Comparison of ENCODE assay signal across 8 mouse cellular contexts in the genomic region with DNA sequence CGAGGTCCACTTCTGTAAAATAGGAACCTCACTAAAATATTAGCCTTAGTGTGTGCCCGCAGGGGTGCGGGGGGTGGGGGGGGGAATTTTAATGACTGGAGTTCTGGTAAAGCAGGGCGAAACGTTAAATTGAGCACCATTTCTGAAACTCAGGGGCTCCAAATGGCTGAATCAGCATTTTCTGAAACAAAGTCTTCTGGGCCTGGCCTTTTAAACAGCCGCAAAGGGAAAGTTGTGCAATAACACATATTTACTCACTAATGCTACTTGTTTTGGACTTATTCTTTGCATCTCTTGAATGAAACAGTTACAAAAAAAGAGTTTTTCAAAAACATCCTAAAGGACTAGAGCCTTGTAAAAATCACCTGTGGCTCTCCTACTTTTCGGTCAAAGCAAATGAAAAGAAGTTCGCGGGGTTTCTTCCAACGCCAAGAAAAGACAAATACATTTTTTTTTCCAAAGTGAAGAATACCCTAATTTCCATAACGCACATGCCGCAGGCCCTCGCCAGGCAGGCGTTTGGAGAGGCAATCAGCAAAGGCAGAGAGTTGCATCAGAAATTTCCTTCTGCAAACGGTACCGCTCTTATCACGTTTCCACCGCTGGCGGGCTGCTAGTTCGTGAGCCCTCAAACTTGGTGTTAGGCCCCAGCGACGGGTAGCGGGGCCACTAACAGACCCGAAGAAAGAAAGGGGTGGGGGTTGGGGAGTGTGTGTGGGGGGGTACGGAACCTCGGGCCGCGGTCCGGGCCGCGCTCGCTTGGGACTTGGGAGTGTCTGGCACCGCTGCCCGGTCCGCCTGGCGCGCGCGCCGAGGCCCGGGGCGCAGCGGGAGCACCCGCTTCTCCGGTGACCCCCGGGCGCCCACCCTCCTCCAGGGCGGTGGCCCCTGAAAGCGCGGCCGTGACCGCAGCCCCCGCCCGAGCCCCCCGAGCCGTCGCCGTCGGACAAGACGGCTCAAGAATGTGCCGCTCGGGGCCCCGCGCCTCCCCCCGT. TPM values are rescaled to one million over a fixed set of nuclear protein-coding genes. Genes with fewer than 3 reads are reported as not detected.
A peak's percentile ranks its signal among the peaks of the same experiment; 100 is the strongest.
DNase-seq lines count a peak whose midpoint lies in the region; ATAC-seq and TF ChIP-seq lines count a peak whose summit lies in the region.

No protein-coding gene starts in this region.

- DNase-seq in kidney, adult 9 months: no peak
- DNase-seq in lung, postnatal 4 days: peak; percentile 19 to 38
- DNase-seq in urinary bladder, adult 2 months (ENCODE audit: low spot score): no peak
- no peak for DNase-seq in left cerebral cortex, adult 8-10 months (ENCODE audit: low spot score in 2 of 2)
- DNase-seq in cerebellum, adult 11 months: no peak

- H3K36me3 ChIP-seq in kidney, embryonic 14.5 days (ENCODE audit: control insufficient read depth, insufficient read depth, low read length): no peaks in the 10 kb centered on the region
- H3K36me3 ChIP-seq in forebrain, embryonic 15.5 days: no peaks in the 10 kb centered on the region
- H3K36me3 ChIP-seq in intestine, postnatal 0 days (ENCODE audit: control insufficient read depth, insufficient read depth): no peaks in the 10 kb centered on the region

- H3K27me3 ChIP-seq in kidney, embryonic 14.5 days (ENCODE audit: control insufficient read depth, insufficient read depth, low read length): peaks cover 86% of the 10 kb centered on the region
- H3K27me3 ChIP-seq in forebrain, embryonic 15.5 days: peaks cover 89% of the 10 kb centered on the region
- peaks cover 61% of the 10 kb centered on the region for H3K27me3 ChIP-seq in intestine, postnatal 0 days (replicated peaks; ENCODE audit: control insufficient read depth, insufficient read depth, low read length)

- 1% methylated on average over 62 of the region's 65 CpGs for WGBS in kidney, embryonic 14.5 days
- 1% methylated on average over 65 of the region's 65 CpGs for WGBS in forebrain, embryonic 15.5 days
- 5% methylated on average over 51 of the region's 65 CpGs for WGBS in intestine, postnatal 0 days

- H3K4me3 ChIP-seq in kidney, embryonic 14.5 days (ENCODE audit: low read length): peak overlapping the region; percentile 65
- H3K4me3 ChIP-seq in forebrain, embryonic 15.5 days: peak overlapping the region; percentile 51
- H3K4me3 ChIP-seq in intestine, postnatal 0 days (ENCODE audit: low read depth, low read length): peak overlapping the region; percentile 63

- no peak for TF ChIP-seq CTCF in intestine, postnatal 0 days (IDR thresholded peaks at IDR 0.05; ENCODE audit: low read depth)

- peak overlapping the region; percentile 94 for H3K27ac ChIP-seq in kidney, embryonic 14.5 days (ENCODE audit: low read depth, low read length)
- peak overlapping the region; percentile 63 for H3K27ac ChIP-seq in forebrain, embryonic 15.5 days (replicated peaks)
- peak overlapping the region; percentile 74 for H3K27ac ChIP-seq in intestine, postnatal 0 days (ENCODE audit: low read depth, low read length)

- H3K4me1 ChIP-seq in kidney, embryonic 14.5 days (ENCODE audit: control insufficient read depth, insufficient read depth, low read length): no peaks in the 10 kb centered on the region
- H3K4me1 ChIP-seq in forebrain, embryonic 15.5 days: peaks cover 17% of the 10 kb centered on the region; the same call in 1 of the 2 replicates
- no peaks in the 10 kb centered on the region for H3K4me1 ChIP-seq in intestine, postnatal 0 days (replicated peaks; ENCODE audit: control insufficient read depth, insufficient read depth, low read length)

- no peaks in the 10 kb centered on the region for H3K9me3 ChIP-seq in kidney, embryonic 14.5 days (ENCODE audit: control insufficient read depth, low read length)
- no peaks in the 10 kb centered on the region for H3K9me3 ChIP-seq in forebrain, embryonic 15.5 days
- no peaks in the 10 kb centered on the region for H3K9me3 ChIP-seq in intestine, postnatal 0 days (ENCODE audit: control insufficient read depth)

- ATAC-seq in kidney, embryonic 14.5 days (ENCODE audit: low FRiP score, low TSS enrichment): peak; percentile 4; the same call in 1 of the 2 replicates
- peak; percentile 8; the same call in 1 of the 2 replicates for ATAC-seq in forebrain, embryonic 15.5 days (replicated peaks)
- ATAC-seq in intestine, postnatal 0 days: no peak

- peak overlapping the region; percentile 97 for H3K9ac ChIP-seq in kidney, embryonic 14.5 days (ENCODE audit: low read depth, low read length)
- H3K9ac ChIP-seq in forebrain, embryonic 15.5 days (replicated peaks): peak overlapping the region; percentile 39
- H3K9ac ChIP-seq in intestine, postnatal 0 days (ENCODE audit: low read depth, low read length): peak overlapping the region; percentile 80

- peak overlapping the region; percentile 54 for H3K4me2 ChIP-seq in kidney, embryonic 14.5 days (replicated peaks; ENCODE audit: low read depth, low read length)
- H3K4me2 ChIP-seq in forebrain, embryonic 15.5 days (replicated peaks): peak overlapping the region; percentile 48
- H3K4me2 ChIP-seq in intestine, postnatal 0 days (replicated peaks; ENCODE audit: low read depth): peak overlapping the region; percentile 77

RNA-seq across cellular contexts. Expression of a gene that starts 2.3 kb away (rescaled TPM):
- polyA plus RNA-seq in kidney, embryonic 14.5 days (2014; fragmentation: Nextera tagmentation; extraction: Ambion mirVana): 228 and 307 TPM in 2 replicates
- polyA plus RNA-seq in forebrain, embryonic 15.5 days (2015; fragmentation: Nextera tagmentation; extraction: Ambion mirVana): 97.9 and 99.1 TPM in 2 replicates
- polyA plus RNA-seq in intestine, postnatal 0 days (2015; fragmentation: Nextera tagmentation; extraction: Ambion mirVana): 45.9 and 49.8 TPM in 2 replicates
- 38.2 and 39.6 TPM in 2 replicates for polyA plus RNA-seq in urinary bladder, adult 2 months (2012; rRNA removed)
- 10 to 100 TPM; 47.8 to 55.4 (median 52.4) TPM for total RNA-seq in left cerebral cortex, adult 8-10 months (2022)

Comparison
In these comparisons a context has a peak if more than half of its experiments do, and no peak if none do; other contexts are left out.
1. H3K9ac ChIP-seq: peak in every context shown above with its lines; median percentile 97 in kidney, embryonic 14.5 days; 80 in intestine, postnatal 0 days; 39 in forebrain, embryonic 15.5 days.
2. DNase-seq: peak in lung, postnatal 4 days (2 of 2); none in kidney, adult 9 months (single experiment), urinary bladder, adult 2 months (single experiment), left cerebral cortex, adult 8-10 months (0 of 2) and cerebellum, adult 11 months (single experiment).
3. Peak in every context shown above with its lines, with median percentiles within 50 percentile points of each other: H3K27ac ChIP-seq, H3K4me2 ChIP-seq and H3K4me3 ChIP-seq.